Mouse (Mus musculus): Measurements from ENCODE around the gene Cntnap5b. TPM values are rescaled to one million over a fixed set of nuclear protein-coding genes. Genes with fewer than 3 reads are reported as not detected.

The Cntnap5b gene
- polyA plus RNA-seq, 1 experiment from 2014 or later, result 0.11 TPM

GRCm38 (mm10) chr1:100006021-100006745 is 233.6 kb downstream of the Cntnap5b start:
- H3K4me3 ChIP-seq, result no peak overlapping the region
- H3K27me3 ChIP-seq (ENCODE audit: low read depth, poor library complexity, severe bottlenecking), result no peaks in the 10 kb centered on the region
- no peak for DNase-seq (ENCODE audit: low spot score)
- H3K9me3 ChIP-seq (replicated peaks), result no peaks in the 10 kb centered on the region
- H3K36me3 ChIP-seq, result no peaks in the 10 kb centered on the region
- H3K4me1 ChIP-seq, result no peaks in the 10 kb centered on the region
- no peak overlapping the region for H3K27ac ChIP-seq (replicated peaks)
- 89% methylated on average over 5 of the region's 5 CpGs for WGBS

GRCm38 (mm10) chr1:100041808-100042207 is 269.2 kb downstream of the Cntnap5b start:
- no peak for DNase-seq (ENCODE audit: low spot score)
- no peaks in the 10 kb centered on the region for H3K36me3 ChIP-seq
- H3K9me3 ChIP-seq (replicated peaks), result no peaks in the 10 kb centered on the region
- H3K4me3 ChIP-seq, result no peak overlapping the region
- H3K27me3 ChIP-seq (ENCODE audit: low read depth, poor library complexity, severe bottlenecking), result no peaks in the 10 kb centered on the region
- H3K27ac ChIP-seq (replicated peaks), result no peak overlapping the region
- no peaks in the 10 kb centered on the region for H3K4me1 ChIP-seq
- 87% methylated on average over 2 of the region's 2 CpGs for WGBS

DNA sequence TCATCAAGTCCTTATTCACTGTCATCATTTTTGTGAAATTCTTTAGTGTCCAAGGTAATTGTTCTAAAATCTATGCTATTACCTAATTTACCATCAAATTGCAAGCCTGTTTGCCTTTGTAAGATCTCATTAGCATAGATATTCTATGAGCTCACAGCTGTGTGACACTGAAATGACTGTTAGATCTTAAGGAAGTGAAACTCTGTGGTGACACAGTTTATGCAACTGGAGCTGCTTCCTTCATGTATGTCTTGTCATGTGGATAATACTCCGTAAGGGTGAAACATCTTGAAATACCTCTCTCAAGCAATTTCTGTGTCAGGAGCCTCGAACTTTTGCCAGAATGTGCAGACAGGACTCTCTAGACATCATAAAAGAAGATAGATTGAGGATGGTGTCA is 307.2 kb downstream of the Cntnap5b start:
- no peak for DNase-seq (ENCODE audit: low spot score)
- 75% methylated on average over 2 of the region's 2 CpGs for WGBS
- no peaks in the 10 kb centered on the region for H3K36me3 ChIP-seq
- H3K27me3 ChIP-seq (ENCODE audit: low read depth, poor library complexity, severe bottlenecking), result no peaks in the 10 kb centered on the region
- H3K27ac ChIP-seq (replicated peaks), result no peak overlapping the region
- H3K4me3 ChIP-seq, result no peak overlapping the region
- H3K4me1 ChIP-seq, result no peaks in the 10 kb centered on the region
- no peaks in the 10 kb centered on the region for H3K9me3 ChIP-seq (replicated peaks)

- DNase-seq (ENCODE audit: low spot score), result no peak
- Histone ChIP-seq H3K9me3 (replicated peaks) (no peaks in the 10 kb centered on the region), H3K4me3 (no peak overlapping the region), H3K27ac (replicated peaks) (no peak overlapping the region), H3K27me3 (ENCODE audit: low read depth, poor library complexity, severe bottlenecking) (no peaks in the 10 kb centered on the region), H3K36me3 (no peaks in the 10 kb centered on the region), H3K4me1 (no peaks in the 10 kb centered on the region)
Measured at GRCm38 (mm10) chr1:100100516-100100915, 328.0 kb downstream of the Cntnap5b start.

- H3K36me3 ChIP-seq, result no peaks in the 10 kb centered on the region
- no peaks in the 10 kb centered on the region for H3K9me3 ChIP-seq (replicated peaks)
- H3K4me3 ChIP-seq, result no peak overlapping the region
- H3K27ac ChIP-seq (replicated peaks), result no peak overlapping the region
- no peaks in the 10 kb centered on the region for H3K27me3 ChIP-seq (ENCODE audit: low read depth, poor library complexity, severe bottlenecking)
- WGBS, result 56% methylated on average over 1 of the region's 1 CpGs
- DNase-seq (ENCODE audit: low spot score), result no peak
- H3K4me1 ChIP-seq, result no peaks in the 10 kb centered on the region
Measured at GRCm38 (mm10) chr1:100101017-100101416, 328.5 kb downstream of the Cntnap5b start.

DNA sequence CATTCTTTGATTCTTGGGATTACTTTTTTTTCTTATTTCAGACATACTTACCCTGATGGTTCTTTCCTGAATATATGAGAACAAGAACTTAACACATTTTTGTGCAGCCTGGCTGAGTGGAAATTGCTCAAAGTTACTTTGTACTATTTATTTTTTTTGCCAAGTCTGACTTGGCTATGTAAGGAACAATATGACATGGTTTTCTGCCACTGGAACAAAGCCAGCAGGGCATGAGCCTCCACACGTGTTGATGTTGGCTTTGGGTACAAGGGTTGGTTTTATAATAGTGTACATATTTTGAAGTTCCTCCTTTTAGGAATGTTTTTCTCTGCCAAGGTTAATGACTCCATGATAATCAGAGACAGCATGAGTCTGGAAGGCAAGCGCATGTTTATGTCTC is 331.8 kb downstream of the Cntnap5b start:
- H3K4me3 ChIP-seq, result no peak overlapping the region
- 82% methylated on average over 2 of the region's 2 CpGs for WGBS
- DNase-seq (ENCODE audit: low spot score), result no peak
- no peaks in the 10 kb centered on the region for H3K4me1 ChIP-seq
- H3K9me3 ChIP-seq (replicated peaks), result no peaks in the 10 kb centered on the region
- no peak overlapping the region for H3K27ac ChIP-seq (replicated peaks)
- H3K27me3 ChIP-seq (ENCODE audit: low read depth, poor library complexity, severe bottlenecking), result no peaks in the 10 kb centered on the region
- no peaks in the 10 kb centered on the region for H3K36me3 ChIP-seq

GRCm38 (mm10) chr1:100122410-100122935 is 349.9 kb downstream of the Cntnap5b start:
- Histone ChIP-seq H3K9me3 (replicated peaks) (no peaks in the 10 kb centered on the region), H3K36me3 (no peaks in the 10 kb centered on the region), H3K27ac (replicated peaks) (no peak overlapping the region)

GRCm38 (mm10) chr1:100163588-100164357 is 391.2 kb downstream of the Cntnap5b start:
- no peaks in the 10 kb centered on the region for H3K27me3 ChIP-seq (ENCODE audit: low read depth, poor library complexity, severe bottlenecking)
- DNase-seq (ENCODE audit: low spot score), result no peak
- H3K4me1 ChIP-seq, result no peaks in the 10 kb centered on the region
- no peak overlapping the region for H3K27ac ChIP-seq (replicated peaks)
- H3K9me3 ChIP-seq (replicated peaks), result no peaks in the 10 kb centered on the region
- H3K36me3 ChIP-seq, result no peaks in the 10 kb centered on the region
- WGBS, result 68% methylated on average over 2 of the region's 2 CpGs
- no peak overlapping the region for H3K4me3 ChIP-seq

More at GRCm38 (mm10) chr1:100122410-100122935, 349.9 kb downstream of the Cntnap5b start:
- H3K4me1 ChIP-seq, result no peaks in the 10 kb centered on the region
- H3K27me3 ChIP-seq (ENCODE audit: low read depth, poor library complexity, severe bottlenecking), result no peaks in the 10 kb centered on the region
- no peak overlapping the region for H3K4me3 ChIP-seq
- DNase-seq (ENCODE audit: low spot score), result no peak

DNA sequence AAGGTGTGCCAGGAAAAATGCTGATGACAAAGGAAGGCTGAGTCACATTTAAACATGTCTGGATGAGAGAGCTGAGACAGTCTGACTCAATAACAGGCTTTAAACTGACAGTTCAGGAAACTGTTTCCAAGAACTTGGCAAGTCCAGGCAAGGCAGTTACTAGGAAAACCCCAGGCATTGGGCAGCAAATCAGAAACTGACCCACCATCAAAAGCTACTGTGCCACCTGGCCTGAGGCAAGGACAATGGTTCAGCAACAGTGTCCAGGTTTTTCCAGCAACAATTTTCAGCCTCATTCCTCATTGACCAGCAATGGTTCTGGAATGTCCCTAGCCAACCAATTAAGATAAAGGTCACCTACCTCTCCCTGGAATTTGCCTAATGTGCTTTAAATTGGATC is 399.0 kb downstream of the Cntnap5b start:
- Histone ChIP-seq H3K36me3 (no peaks in the 10 kb centered on the region), H3K9me3 (replicated peaks) (no peaks in the 10 kb centered on the region), H3K4me3 (no peak overlapping the region), H3K27ac (replicated peaks) (no peak overlapping the region), H3K27me3 (ENCODE audit: low read depth, poor library complexity, severe bottlenecking) (no peaks in the 10 kb centered on the region), H3K4me1 (no peaks in the 10 kb centered on the region)
- no peak for DNase-seq (ENCODE audit: low spot score)

- Histone ChIP-seq H3K27me3 (ENCODE audit: low read depth, poor library complexity, severe bottlenecking) (no peaks in the 10 kb centered on the region), H3K4me1 (no peaks in the 10 kb centered on the region), H3K9me3 (replicated peaks) (no peaks in the 10 kb centered on the region), H3K27ac (replicated peaks) (no peak overlapping the region), H3K4me3 (no peak overlapping the region), H3K36me3 (no peaks in the 10 kb centered on the region)
- DNase-seq (ENCODE audit: low spot score), result peak; percentile 82
- WGBS, result 92% methylated on average over 5 of the region's 5 CpGs
Measured at GRCm38 (mm10) chr1:100180050-100180449, 407.5 kb downstream of the Cntnap5b start.

DNA sequence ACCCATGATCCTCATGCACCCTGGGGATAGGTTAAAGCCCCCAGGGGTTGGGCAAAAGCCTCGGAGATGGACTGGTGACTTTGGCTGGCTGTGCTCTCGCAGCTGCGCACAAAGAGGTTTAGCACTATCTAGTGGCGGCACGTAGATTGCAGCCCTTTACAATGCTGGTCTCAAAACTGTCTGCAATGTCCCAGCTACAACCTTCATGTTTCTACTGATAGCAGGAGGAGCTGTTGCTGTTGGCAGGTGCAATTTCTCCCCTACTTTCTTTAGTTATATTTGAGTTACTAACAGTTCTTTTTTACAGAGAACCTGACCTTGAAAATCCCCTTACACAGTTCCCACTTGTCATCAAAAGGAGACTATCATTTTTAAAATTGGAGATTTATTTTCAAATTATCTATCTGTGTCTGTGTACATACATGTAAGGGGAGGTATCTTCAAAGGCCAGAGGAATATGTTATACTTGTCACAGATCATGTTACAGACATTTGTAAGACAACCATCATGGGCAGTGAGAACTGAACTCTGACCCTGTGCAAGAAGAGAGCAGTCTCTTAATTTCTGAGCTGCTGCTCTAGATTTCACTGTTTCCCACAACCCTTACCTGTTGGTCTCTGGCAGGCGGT is 459.5 kb downstream of the Cntnap5b start:
- Histone ChIP-seq H3K9me3 (replicated peaks) (no peaks in the 10 kb centered on the region), H3K27me3 (ENCODE audit: low read depth, poor library complexity, severe bottlenecking) (no peaks in the 10 kb centered on the region), H3K27ac (replicated peaks) (no peak overlapping the region), H3K36me3 (no peaks in the 10 kb centered on the region), H3K4me3 (no peak overlapping the region), H3K4me1 (no peaks in the 10 kb centered on the region)
- DNase-seq (ENCODE audit: low spot score), result peak; percentile 18
- 12% methylated on average over 6 of the region's 6 CpGs for WGBS

GRCm38 (mm10) chr1:100251964-100252363 is 479.4 kb downstream of the Cntnap5b start:
- Histone ChIP-seq H3K9me3 (replicated peaks) (no peaks in the 10 kb centered on the region), H3K4me1 (no peaks in the 10 kb centered on the region), H3K27ac (replicated peaks) (no peak overlapping the region), H3K36me3 (no peaks in the 10 kb centered on the region), H3K4me3 (no peak overlapping the region), H3K27me3 (ENCODE audit: low read depth, poor library complexity, severe bottlenecking) (no peaks in the 10 kb centered on the region)
- no peak for DNase-seq (ENCODE audit: low spot score)

DNA sequence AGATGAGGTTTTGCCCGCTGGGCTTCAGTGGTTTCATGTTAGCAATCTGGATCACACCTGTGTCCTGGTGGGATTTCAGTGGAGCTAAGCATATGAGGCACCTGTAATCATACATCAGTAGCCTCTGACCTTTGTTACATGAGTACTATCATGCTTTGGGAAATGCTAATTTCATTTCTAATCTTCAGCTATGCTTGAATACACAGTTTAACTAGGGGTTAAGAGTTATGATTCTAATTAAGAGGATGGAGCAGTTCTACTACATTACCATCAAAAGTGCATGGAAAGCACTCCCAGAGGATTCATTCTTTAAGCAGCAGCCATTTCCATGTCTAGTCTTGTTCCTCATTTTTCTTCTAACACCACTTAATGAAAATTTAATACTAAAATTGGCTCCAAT is 538.1 kb downstream of the Cntnap5b start:
- no peaks in the 10 kb centered on the region for H3K9me3 ChIP-seq (replicated peaks)
- no peaks in the 10 kb centered on the region for H3K27me3 ChIP-seq (ENCODE audit: low read depth, poor library complexity, severe bottlenecking)
- DNase-seq (ENCODE audit: low spot score), result no peak
- no peaks in the 10 kb centered on the region for H3K4me1 ChIP-seq
- no peak overlapping the region for H3K27ac ChIP-seq (replicated peaks)
- no peaks in the 10 kb centered on the region for H3K36me3 ChIP-seq
- no peak overlapping the region for H3K4me3 ChIP-seq
- 87% methylated on average over 1 of the region's 1 CpGs for WGBS
